Mouse (Mus musculus) thymus, postnatal 14 days (tissue): ENCODE data around the gene Mib2.
"Not testable (repeated sequence)": the region's sequence is repeated elsewhere in the genome, so short reads cannot be mapped to it uniquely, and the experiment has no call there.

Experiments
- DNase-seq: peaks from one replicate; pipeline ENCODE4 v3.0.0; 2021

Gene Mib2

DNA sequence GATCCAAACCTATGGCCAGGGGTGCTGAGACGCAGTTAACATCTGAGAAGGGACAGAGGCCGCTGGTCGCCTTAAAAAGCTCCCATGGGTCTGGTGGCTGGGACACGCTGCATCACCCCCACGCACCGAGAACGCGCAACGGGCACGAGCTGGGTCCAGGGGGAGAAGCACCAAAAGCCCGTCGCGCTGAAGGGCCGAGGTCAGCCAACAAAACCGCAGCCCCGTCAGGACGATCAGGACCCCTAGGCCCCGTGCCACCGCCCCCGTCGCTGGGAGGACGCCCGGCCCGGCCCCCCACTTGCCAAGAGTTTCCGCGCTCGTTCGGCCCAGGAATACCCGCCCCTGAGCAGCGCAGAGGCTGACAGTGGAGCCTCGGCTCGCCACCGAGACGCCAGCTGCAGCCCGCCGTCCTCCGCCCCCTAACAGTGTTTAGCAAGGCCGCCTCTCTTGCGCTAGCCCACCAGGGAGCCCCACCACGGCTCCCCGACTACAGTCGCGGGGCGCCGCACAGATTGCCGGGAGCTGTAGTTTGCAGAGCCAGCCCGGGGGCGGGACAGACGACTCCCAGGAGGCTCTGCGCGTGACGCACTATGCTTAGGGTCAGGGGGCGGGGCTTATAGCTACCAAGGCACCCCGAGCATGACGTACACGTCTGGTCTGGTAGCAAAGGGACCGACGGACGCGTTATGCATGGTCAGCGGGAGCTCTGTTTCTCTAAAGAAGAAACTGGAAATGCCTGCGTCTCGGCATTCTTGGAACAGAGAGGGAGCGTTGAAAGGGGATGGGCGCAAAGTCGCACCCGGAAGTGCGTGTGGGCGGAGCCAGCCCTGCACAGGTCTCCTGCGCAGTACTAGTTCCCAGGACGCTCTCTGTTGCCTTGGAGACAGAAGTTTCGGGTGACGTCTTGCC lies at the start of gene Mib2:
TSS of gene Mib2 (minus strand) at position 510 of the 909 bp plus-strand sequence.
- DNase-seq: peak; percentile 98

DNA sequence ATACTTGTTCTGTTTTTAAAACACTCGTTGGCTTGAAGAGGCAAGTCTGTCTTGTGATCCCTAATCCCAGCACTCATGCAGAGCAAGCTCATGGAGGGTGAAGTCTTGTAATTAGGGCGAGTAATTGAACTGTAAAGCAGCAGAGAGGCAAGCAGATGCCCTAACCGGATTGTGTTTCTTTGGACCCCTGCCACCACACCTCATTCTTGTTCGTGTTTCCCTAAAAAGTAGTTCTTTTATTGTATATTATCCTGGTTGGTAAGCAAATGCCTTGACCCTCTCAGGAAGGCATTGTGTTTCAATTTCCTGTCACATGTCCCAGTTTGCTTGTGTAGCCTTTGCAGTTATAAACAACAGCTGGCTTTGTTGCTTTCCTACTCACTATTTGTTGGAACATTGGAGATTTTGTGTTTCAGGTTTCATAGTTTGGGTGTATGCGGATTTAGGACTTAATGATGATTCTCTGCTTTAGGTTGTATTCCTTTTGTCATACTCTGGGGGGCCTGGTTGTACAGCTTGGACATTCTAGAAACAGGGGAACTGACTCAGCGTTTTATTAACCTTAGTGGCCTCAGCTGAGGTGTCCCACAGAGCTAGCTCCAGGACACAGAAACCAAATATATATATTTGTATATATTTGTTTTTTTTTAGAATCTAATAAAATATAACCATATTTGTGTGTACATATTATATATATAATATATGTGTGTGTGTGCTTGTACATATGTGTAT lies 41.7 kb upstream of the Mib2 start:
- DNase-seq: no peak

DNA sequence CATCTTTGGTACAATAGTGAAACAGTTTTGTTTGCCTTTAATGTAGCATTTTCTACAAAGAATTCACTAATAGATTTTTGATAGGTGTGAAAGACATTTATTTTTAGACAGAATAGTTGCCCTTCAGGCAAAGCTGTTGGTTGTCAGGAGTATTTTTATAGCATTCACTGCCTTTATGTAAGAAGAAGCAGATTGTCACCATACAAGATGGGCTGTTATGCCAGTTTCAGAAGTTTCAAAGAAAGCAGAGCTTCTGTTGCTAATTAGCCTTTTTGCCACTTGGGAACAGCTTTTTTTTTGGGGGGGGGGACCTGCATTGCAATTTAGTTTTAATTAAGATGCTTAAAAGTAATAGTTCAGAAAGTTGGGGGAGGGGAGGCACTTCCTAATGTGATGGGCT lies 40.0 kb upstream of the Mib2 start:
- DNase-seq: no peak

DNA sequence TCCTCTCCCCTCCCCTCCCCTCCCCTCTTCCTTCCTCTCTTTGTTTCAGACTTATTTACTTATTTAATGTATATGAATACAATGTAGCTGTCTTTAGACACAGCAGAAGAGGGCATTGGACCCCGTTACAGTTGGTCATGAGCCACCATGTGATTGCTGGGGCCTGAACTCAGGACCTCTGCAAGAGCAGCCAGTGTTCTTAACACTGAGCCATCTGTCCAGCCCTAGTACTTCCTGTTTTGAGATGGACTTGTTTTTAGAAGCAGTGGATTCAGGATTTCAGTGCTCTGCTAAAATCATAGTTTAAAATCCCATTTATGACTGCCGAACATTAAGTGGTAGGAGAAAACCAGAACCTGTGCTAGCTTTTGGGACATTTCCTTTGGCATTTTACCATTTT lies 39.6 kb upstream of the Mib2 start:
- no peak for DNase-seq

DNA sequence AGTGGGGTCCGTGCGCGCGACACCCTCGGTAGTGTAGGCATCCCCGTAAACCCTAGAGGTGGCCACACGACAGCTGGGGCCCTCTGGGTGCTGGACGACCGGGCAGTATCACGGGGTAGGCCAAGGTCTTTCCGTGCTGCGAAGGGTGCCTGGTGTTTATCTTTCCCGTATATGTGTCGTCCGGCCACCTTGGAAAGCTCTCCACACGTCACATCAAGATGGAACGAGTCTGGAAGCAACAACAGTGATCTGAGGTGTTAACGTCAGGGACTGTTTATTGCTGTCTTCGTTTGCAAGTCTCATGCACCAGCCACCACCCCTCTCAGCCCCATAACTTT lies 36.6 kb upstream of the Mib2 start:
- DNase-seq: no peak

- peak; percentile 93 for DNase-seq
Measured at GRCm38 (mm10) chr4:155704721-155705591, 36.0 kb upstream of the Mib2 start, which contains the start of gene Ssu72. Gene Ssu72 (plus strand): TSS chr4:155704800.

GRCm38 (mm10) chr4:155703425-155703929 lies 34.5 kb upstream of the Mib2 start:
- DNase-seq: no peak

- DNase-seq: no peak
Measured at GRCm38 (mm10) chr4:155700425-155700824, 31.4 kb upstream of the Mib2 start.

- DNase-seq: no peak
Measured at GRCm38 (mm10) chr4:155696261-155697255, 27.6 kb upstream of the Mib2 start.

GRCm38 (mm10) chr4:155695531-155696062 lies 26.6 kb upstream of the Mib2 start:
- no peak for DNase-seq

- peak; percentile 85 for DNase-seq
Measured at GRCm38 (mm10) chr4:155694482-155695401, 25.7 kb upstream of the Mib2 start.

- peak; percentile 76 for DNase-seq
Measured at GRCm38 (mm10) chr4:155694111-155694481, 25.1 kb upstream of the Mib2 start, which contains the start of gene Fndc10. Gene Fndc10 (plus strand): TSS chr4:155694342.

GRCm38 (mm10) chr4:155692421-155692820 lies 23.4 kb upstream of the Mib2 start:
- no peak for DNase-seq

DNA sequence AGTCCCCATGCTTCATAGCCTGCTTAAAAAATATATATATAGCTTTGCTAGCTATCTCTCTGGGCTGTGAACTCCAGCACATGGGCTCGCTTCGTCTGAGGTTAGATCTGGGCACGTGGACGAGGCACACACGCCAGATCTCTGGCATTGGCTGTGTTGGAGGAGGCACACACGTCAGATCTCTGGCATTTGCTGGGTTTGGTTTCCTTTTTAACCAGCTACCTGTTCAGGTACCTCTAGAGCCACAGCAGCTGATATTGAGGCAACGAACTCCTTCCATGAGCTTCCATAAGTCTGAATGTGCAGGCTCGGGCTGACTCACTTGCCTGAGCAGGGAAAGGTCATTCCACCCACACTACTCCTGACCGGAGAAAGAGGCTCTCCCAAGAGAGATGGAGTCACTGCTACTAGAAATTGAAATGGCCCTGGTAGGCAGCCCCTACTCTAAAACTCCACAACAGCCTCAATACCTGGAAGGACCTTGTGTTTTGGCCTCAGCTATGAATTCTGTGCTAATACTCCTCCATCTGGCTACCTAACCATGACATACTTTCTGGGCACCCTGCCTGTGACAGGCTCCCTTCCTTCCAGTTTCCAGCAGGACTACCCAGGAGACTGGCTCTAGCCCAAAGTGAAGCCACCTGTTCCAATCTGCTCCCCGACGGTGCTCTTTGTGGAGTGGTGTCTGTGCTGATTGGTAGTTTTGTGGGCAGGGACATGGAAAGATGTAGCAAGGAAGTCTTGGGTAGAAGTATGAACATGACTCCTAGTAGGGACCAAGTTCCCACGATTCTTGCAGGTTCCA lies 21.8 kb upstream of the Mib2 start:
- DNase-seq: no peak

DNA sequence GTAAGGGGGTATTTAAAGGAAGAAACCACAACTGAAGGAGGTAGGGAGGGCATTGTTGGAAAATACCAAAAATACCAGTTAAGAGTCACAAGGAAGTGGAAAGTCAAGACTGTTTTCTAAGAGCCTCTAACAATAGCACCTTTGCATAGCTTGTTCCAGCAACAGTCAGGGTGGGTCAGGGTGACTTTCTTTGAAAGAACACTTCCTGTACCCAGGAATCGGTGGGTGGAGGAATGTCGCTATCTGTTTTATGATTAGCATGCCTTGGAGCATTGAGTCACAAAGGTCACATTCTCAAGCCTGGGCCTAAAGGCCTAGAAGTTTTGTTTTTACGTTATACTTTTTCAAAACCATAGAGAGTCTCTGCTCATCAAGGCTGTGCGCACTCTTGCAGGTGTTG lies 18.8 kb upstream of the Mib2 start:
- not testable (repeated sequence) for DNase-seq

DNA sequence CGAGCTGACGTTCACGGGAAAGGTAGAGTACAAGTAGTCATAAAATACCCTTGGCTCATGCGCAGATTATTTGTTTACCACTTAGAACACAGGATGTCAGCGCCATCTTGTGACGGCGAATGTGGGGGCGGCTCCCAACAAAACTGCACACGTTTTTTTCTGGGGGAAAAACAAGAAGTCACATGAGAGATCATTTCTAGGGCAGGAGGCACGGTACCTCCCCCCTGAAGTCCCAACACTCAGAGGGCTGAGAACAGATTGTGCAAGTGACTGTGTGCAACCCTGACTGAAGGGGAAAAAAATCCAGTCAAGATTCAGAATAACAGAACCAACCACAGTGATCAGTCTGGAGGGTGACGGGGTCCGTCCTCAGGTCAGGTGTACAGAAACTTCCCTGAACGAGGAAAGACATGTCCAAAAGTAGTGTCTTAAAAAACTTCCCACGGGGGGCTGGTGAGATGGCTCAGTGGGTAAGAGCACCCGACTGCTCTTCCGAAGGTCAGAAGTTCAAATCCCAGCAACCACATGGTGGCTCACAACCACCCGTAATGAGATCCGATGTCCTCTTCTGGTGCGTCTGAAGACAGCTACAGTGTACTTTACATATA lies 14.8 kb upstream of the Mib2 start:
- DNase-seq: not testable (repeated sequence)

GRCm38 (mm10) chr4:155675991-155676390 lies 7.0 kb upstream of the Mib2 start:
- peak; percentile 38 for DNase-seq

DNA sequence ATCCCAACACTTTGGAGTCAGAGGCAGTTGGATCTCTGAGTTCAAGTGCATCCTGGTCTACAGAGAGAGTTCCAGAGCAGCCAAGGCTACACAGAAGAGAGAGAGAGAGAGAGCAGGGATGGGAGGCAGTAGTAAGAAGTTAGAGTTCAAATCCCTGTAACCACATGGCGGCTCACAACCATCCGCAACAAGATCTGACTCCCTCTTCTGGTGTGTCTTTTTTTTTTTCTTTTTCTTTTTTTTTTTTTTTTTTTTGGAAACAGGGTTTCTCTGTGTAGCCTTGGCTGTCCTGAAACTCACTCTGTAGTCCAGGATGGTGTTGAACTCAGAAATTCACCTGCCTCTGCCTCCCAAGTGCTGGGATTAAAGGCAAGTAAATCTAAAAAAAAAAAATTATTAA lies 3.1 kb upstream of the Mib2 start:
- no peak for DNase-seq

DNA sequence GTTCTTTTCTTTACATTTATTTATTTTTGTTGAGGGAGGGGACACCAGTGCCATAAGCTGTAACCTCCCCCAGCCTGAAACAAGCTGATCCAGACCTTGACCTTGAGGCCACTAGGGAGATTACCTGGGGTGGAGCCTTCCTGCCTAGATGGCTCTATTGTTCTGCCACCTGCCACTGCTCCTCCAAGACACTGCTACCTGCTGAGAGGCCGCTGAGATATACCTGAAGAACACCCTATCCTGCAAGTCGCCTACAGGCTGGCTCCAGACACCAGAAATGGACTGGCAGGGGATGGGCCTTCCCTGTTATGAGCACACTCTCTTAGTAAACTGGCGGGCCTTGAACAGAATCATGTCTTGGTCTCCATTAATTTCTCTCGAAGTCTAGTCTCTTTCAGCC lies 1.2 kb upstream of the Mib2 start:
- peak; percentile 4 for DNase-seq
